In the genomic region with DNA sequence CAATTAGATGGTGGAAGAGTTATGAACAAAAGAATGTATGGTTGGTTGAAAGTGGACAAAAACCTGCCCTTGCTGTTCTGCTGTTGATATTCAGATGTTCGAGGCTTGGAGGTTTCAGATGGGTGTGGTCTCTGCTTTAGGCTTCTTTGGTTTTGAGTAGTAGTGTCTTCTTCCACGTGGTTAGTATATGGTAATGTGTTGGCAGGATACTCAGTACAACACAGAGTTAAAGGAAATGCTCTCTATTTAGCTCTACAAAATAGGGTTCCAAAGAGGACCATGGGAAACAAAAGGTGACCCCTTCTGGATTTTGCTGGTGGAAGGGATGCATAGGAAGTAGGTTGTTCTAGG, we compare ENCODE assay signal across 17 mouse cellular contexts.
DNase-seq lines count a peak whose midpoint lies in the region; ATAC-seq and TF ChIP-seq lines count a peak whose summit lies in the region.
"Had no signal": no experiment of that assay in that cellular context is flagged by ENCODE, and none has a peak within 500 bp of the region (broad histone marks: within the 10 kb centered on the region; RNA-seq: fewer than 3 reads in every experiment).

No protein-coding gene starts in this region.

- TF ChIP-seq CTCF in forebrain, postnatal 0 days (IDR thresholded peaks at IDR 0.05; ENCODE audit: low read depth): no peak

- H3K9me3 ChIP-seq in forebrain, embryonic 12.5 days: no peaks in the 10 kb centered on the region
- no peaks in the 10 kb centered on the region for H3K9me3 ChIP-seq in forebrain, postnatal 0 days (ENCODE audit: low read length)
- H3K9me3 ChIP-seq in forebrain, embryonic 13.5 days (replicated peaks): no peaks in the 10 kb centered on the region
- H3K9me3 ChIP-seq in forebrain, embryonic 14.5 days (replicated peaks; ENCODE audit: control insufficient read depth, low read length): no peaks in the 10 kb centered on the region
- H3K9me3 ChIP-seq in forebrain, embryonic 16.5 days (ENCODE audit: control insufficient read depth, low read length): no peaks in the 10 kb centered on the region
- no peaks in the 10 kb centered on the region for H3K9me3 ChIP-seq in heart, embryonic 10.5 days
- H3K9me3 ChIP-seq: embryonic facial prominence, embryonic 10.5 days; embryonic facial prominence, embryonic 12.5 days had no signal

- WGBS in forebrain, embryonic 12.5 days: 35% methylated on average over 2 of the region's 2 CpGs
- WGBS in forebrain, postnatal 0 days: 14% methylated on average over 2 of the region's 2 CpGs
- WGBS in forebrain, embryonic 13.5 days: 26% methylated on average over 2 of the region's 2 CpGs
- 5% methylated on average over 2 of the region's 2 CpGs for WGBS in forebrain, embryonic 14.5 days
- 9% methylated on average over 2 of the region's 2 CpGs for WGBS in forebrain, embryonic 16.5 days
- 70% methylated on average over 2 of the region's 2 CpGs for WGBS in heart, embryonic 10.5 days

- H3K27me3 ChIP-seq in forebrain, embryonic 12.5 days: no peaks in the 10 kb centered on the region
- no peaks in the 10 kb centered on the region for H3K27me3 ChIP-seq in forebrain, postnatal 0 days (ENCODE audit: insufficient read depth, low read length)
- H3K27me3 ChIP-seq in forebrain, embryonic 13.5 days: no peaks in the 10 kb centered on the region
- no peaks in the 10 kb centered on the region for H3K27me3 ChIP-seq in forebrain, embryonic 14.5 days (replicated peaks; ENCODE audit: control insufficient read depth, insufficient read depth, low read length)
- H3K27me3 ChIP-seq in forebrain, embryonic 16.5 days (replicated peaks; ENCODE audit: control insufficient read depth, insufficient read depth, low read length): no peaks in the 10 kb centered on the region
- H3K27me3 ChIP-seq in heart, embryonic 10.5 days (ENCODE audit: insufficient read depth, poor library complexity, severe bottlenecking): no peaks in the 10 kb centered on the region
- H3K27me3 ChIP-seq: embryonic facial prominence, embryonic 12.5 days had no signal

- H3K27ac ChIP-seq in forebrain, embryonic 12.5 days: no peak overlapping the region
- H3K27ac ChIP-seq in forebrain, postnatal 0 days (ENCODE audit: low read depth, low read length): no peak overlapping the region
- H3K27ac ChIP-seq in forebrain, embryonic 13.5 days: no peak overlapping the region
- H3K27ac ChIP-seq in forebrain, embryonic 14.5 days (ENCODE audit: low read depth, low read length): no peak overlapping the region
- no peak overlapping the region for H3K27ac ChIP-seq in forebrain, embryonic 16.5 days (ENCODE audit: low read length)
- H3K27ac ChIP-seq in heart, embryonic 10.5 days: no peak overlapping the region
- H3K27ac ChIP-seq: embryonic facial prominence, embryonic 10.5 days; embryonic facial prominence, embryonic 12.5 days had no signal

- no peaks in the 10 kb centered on the region for H3K4me1 ChIP-seq in forebrain, embryonic 12.5 days
- H3K4me1 ChIP-seq in forebrain, postnatal 0 days (ENCODE audit: insufficient read depth): no peaks in the 10 kb centered on the region
- no peaks in the 10 kb centered on the region for H3K4me1 ChIP-seq in forebrain, embryonic 13.5 days
- H3K4me1 ChIP-seq in forebrain, embryonic 14.5 days (ENCODE audit: control insufficient read depth, insufficient read depth, low read length): no peaks in the 10 kb centered on the region
- H3K4me1 ChIP-seq in forebrain, embryonic 16.5 days (replicated peaks; ENCODE audit: control insufficient read depth, insufficient read depth, low read length): 0 out of 2 replicates have a peak, but pooled peaks cover 2% of the 10 kb centered on the region
- H3K4me1 ChIP-seq in heart, embryonic 10.5 days: no peaks in the 10 kb centered on the region
- H3K4me1 ChIP-seq: embryonic facial prominence, embryonic 10.5 days; embryonic facial prominence, embryonic 12.5 days had no signal

- no peaks in the 10 kb centered on the region for H3K36me3 ChIP-seq in forebrain, embryonic 12.5 days (replicated peaks)
- no peaks in the 10 kb centered on the region for H3K36me3 ChIP-seq in forebrain, postnatal 0 days (ENCODE audit: insufficient read depth)
- no peaks in the 10 kb centered on the region for H3K36me3 ChIP-seq in forebrain, embryonic 13.5 days (ENCODE audit: poor library complexity, severe bottlenecking)
- no peaks in the 10 kb centered on the region for H3K36me3 ChIP-seq in forebrain, embryonic 14.5 days (ENCODE audit: control insufficient read depth, insufficient read depth, low read length)
- H3K36me3 ChIP-seq in forebrain, embryonic 16.5 days (ENCODE audit: control insufficient read depth, insufficient read depth): no peaks in the 10 kb centered on the region
- H3K36me3 ChIP-seq in heart, embryonic 10.5 days: no peaks in the 10 kb centered on the region
- H3K36me3 ChIP-seq: embryonic facial prominence, embryonic 10.5 days; embryonic facial prominence, embryonic 12.5 days had no signal

- H3K4me2 ChIP-seq in forebrain, embryonic 12.5 days: no peak overlapping the region
- no peak overlapping the region for H3K4me2 ChIP-seq in forebrain, postnatal 0 days (ENCODE audit: low read depth)
- no peak overlapping the region for H3K4me2 ChIP-seq in forebrain, embryonic 13.5 days
- no peak overlapping the region for H3K4me2 ChIP-seq in forebrain, embryonic 14.5 days (ENCODE audit: low read length)
- H3K4me2 ChIP-seq in forebrain, embryonic 16.5 days (ENCODE audit: low read length): no peak overlapping the region
- H3K4me2 ChIP-seq: embryonic facial prominence, embryonic 12.5 days had no signal

- ATAC-seq in forebrain, embryonic 12.5 days (ENCODE audit: low FRiP score): peak; percentile 55; the same call in 1 of the 2 replicates
- no peak for ATAC-seq in forebrain, postnatal 0 days
- ATAC-seq in forebrain, embryonic 13.5 days: peak; percentile 73
- ATAC-seq in forebrain, embryonic 14.5 days: peak; percentile 76
- peak; percentile 50 for ATAC-seq in forebrain, embryonic 16.5 days

- H3K9ac ChIP-seq in forebrain, embryonic 12.5 days: no peak overlapping the region
- H3K9ac ChIP-seq in forebrain, postnatal 0 days: no peak overlapping the region
- H3K9ac ChIP-seq in forebrain, embryonic 13.5 days: no peak overlapping the region
- H3K9ac ChIP-seq in forebrain, embryonic 14.5 days (ENCODE audit: low read length): no peak overlapping the region
- no peak overlapping the region for H3K9ac ChIP-seq in forebrain, embryonic 16.5 days (replicated peaks; ENCODE audit: low read depth, low read length)
- H3K9ac ChIP-seq: embryonic facial prominence, embryonic 12.5 days had no signal

- no peak overlapping the region for H3K4me3 ChIP-seq in forebrain, embryonic 12.5 days (replicated peaks)
- H3K4me3 ChIP-seq in forebrain, postnatal 0 days (ENCODE audit: low read depth, low read length): no peak overlapping the region
- H3K4me3 ChIP-seq in forebrain, embryonic 13.5 days: no peak overlapping the region
- H3K4me3 ChIP-seq in forebrain, embryonic 14.5 days (ENCODE audit: low read depth, low read length): no peak overlapping the region
- H3K4me3 ChIP-seq in forebrain, embryonic 16.5 days (replicated peaks; ENCODE audit: low read length): no peak overlapping the region
- no peak overlapping the region for H3K4me3 ChIP-seq in heart, embryonic 10.5 days
- H3K4me3 ChIP-seq: embryonic facial prominence, embryonic 10.5 days; embryonic facial prominence, embryonic 12.5 days had no signal

- no peak for DNase-seq in forebrain, postnatal 0 days
- no peak for DNase-seq in forebrain, embryonic 14.5 days (ENCODE audit: low spot score)
- no peak for DNase-seq in retina, embryonic 14.5 days (ENCODE audit: low spot score)
- no peak for DNase-seq in heart, embryonic 10.5 days (ENCODE audit: low spot score)
- DNase-seq: adrenal gland, adult 2 months; adrenal gland, postnatal 10 days; adrenal gland, postnatal 25 days; cerebellum, adult 11 months; cerebellum, adult 18-20 months; cerebellum, adult 9-10 months; cerebellum, postnatal 10 days; cerebellum, postnatal 25 days had no signal
